Mouse (Mus musculus) T-helper 2 cell (primary cell): ENCODE measurements at regions not wholly inside any gene's neighbourhood (a gene's known extent, or its start where the extent isn't known, plus 50 kb on each side); places are given as distances from the start of the nearest gene placed in this dataset.

ENCODE experiments used
- in situ Hi-C: fragments of 300-600 bp; cut with MboI, MseI; formaldehyde crosslinking; loops from one replicate; pipeline ENCODE4 v1.15.1; 2025; ENCODE audit warnings: high pct_unique_total_duplicates

DNA sequence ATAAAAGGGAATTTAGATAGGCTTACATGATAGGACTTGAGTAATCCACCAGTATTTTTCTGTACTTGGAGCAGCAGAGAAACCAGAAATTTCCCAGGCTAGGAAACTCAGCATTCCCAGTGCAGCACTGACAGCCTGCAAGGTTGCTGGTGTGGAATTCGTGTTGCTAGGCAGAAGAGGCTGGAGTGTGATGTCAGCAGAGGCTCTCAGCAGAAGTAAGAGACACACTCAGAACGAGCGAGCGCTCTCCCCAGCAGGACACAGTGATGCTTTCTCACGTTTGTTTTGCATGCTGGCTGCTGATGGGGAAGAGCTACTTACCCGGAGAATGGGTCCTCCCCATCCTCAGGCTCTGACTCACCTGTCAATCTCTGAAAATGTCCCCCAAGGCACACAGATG is 104.7 kb downstream of the Dusp6 start:
- in situ Hi-C loops: no loop called here

DNA sequence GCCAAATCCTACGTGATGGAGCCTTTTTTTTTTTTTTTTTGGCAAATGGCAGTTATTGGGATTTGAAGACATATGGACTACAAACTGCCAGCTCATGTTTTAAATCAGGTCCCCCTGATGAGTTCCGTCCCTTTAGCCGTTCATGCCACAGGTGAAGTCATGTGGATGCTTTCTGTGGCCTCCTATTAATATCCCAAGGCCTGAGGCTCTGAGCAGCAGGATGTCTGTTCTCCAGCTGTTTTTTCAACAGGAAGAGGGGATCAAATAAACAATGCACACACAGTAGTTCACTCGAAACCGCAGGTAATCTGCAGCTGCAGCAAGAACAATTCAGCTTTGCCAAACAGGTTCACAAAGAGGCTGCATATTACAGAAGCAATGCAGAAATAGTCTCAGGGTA is 112.1 kb downstream of the Dusp6 start:
- in situ Hi-C loops: loop anchor here (25.0 kb wide), 1 partner anchor 188 kb away; no protein-coding TSS in a partner anchor

GRCm38 (mm10) chr10:99376430-99376829 is 113.4 kb downstream of the Dusp6 start:
- in situ Hi-C loops: loop anchor here (25.0 kb wide), 1 partner anchor 189 kb away; no protein-coding TSS in a partner anchor

GRCm38 (mm10) chr10:99377548-99377947 is 114.5 kb downstream of the Dusp6 start:
- in situ Hi-C loops: loop anchor here (25.0 kb wide), 1 partner anchor 190 kb away; no protein-coding TSS in a partner anchor

GRCm38 (mm10) chr10:99379156-99379555 is 116.1 kb downstream of the Dusp6 start:
- in situ Hi-C loops: loop anchor here (25.0 kb wide), 1 partner anchor 192 kb away; no protein-coding TSS in a partner anchor

GRCm38 (mm10) chr10:99380170-99380569 is 117.1 kb downstream of the Dusp6 start:
- in situ Hi-C loops: loop anchor here (10.0 to 25.0 kb wide), 2 partner anchors 105 to 193 kb away; no protein-coding TSS in a partner anchor

GRCm38 (mm10) chr10:99383028-99383427 is 120.0 kb downstream of the Dusp6 start:
- in situ Hi-C loops: loop anchor here (10.0 to 25.0 kb wide), 2 partner anchors 108 to 196 kb away; no protein-coding TSS in a partner anchor

- in situ Hi-C loops: loop anchor here (10.0 to 25.0 kb wide), 2 partner anchors 110 to 197 kb away; no protein-coding TSS in a partner anchor
Measured at GRCm38 (mm10) chr10:99384366-99384765, 121.3 kb downstream of the Dusp6 start.

DNA sequence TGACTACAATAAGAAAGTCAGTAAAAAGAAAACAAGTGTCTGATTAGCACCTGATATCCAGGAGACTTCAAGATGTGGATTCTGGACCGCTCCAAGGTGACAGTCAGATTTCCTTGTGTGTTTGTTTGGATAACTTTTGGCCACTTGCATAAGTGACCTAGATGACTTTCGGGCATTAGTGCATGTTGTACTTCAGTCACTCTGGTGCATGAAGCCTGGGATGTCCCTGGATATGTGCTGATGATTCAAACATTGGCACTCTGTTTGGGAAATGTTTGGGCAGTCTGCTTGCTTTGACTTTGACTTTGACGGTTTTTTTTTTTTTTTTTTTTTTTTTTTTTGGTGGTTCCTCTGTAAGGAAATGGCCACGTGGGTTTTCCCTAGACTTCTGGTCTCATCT is 121.8 kb downstream of the Dusp6 start:
- in situ Hi-C loops: loop anchor here (10.0 to 25.0 kb wide), 2 partner anchors 110 to 198 kb away; no protein-coding TSS in a partner anchor

- in situ Hi-C loops: loop anchor here (10.0 to 25.0 kb wide), 2 partner anchors 111 to 199 kb away; no protein-coding TSS in a partner anchor
Measured at GRCm38 (mm10) chr10:99385854-99386253, 122.8 kb downstream of the Dusp6 start.

GRCm38 (mm10) chr10:99388526-99388925 is 125.5 kb downstream of the Dusp6 start:
- in situ Hi-C loops: loop anchor here (10.0 to 25.0 kb wide), 2 partner anchors 114 to 201 kb away; no protein-coding TSS in a partner anchor

- in situ Hi-C loops: loop anchor here (10.0 to 25.0 kb wide), 2 partner anchors 114 to 202 kb away; no protein-coding TSS in a partner anchor
Measured at GRCm38 (mm10) chr10:99388986-99389385, 126.0 kb downstream of the Dusp6 start.

- in situ Hi-C loops: loop anchor here (25.0 kb wide), 1 partner anchor 203 kb away; no protein-coding TSS in a partner anchor
Measured at GRCm38 (mm10) chr10:99390609-99391183, 127.7 kb downstream of the Dusp6 start.

DNA sequence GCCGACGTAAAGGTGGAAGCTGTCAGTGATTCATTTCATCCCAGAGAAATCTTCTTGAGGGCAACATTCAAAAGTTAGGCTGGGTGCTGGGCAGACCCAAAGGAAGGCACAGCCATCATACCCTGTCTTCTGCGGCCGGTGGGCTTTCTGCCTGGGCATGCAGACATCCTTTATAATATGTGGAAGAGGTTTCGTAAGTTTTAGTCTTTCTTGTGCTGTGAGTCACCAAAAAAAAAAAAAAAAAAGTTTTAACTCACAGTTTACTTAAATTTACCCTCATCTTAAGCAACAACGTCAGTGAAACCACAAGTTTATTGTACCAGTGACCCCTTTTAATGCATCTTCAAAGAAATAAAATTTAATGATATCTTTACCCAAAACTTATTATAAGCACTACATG is 128.7 kb downstream of the Dusp6 start:
- in situ Hi-C loops: loop anchor here (25.0 kb wide), 1 partner anchor 204 kb away; no protein-coding TSS in a partner anchor

- in situ Hi-C loops: loop anchor here (25.0 kb wide), 1 partner anchor 206 kb away; no protein-coding TSS in a partner anchor
Measured at GRCm38 (mm10) chr10:99392979-99393378, 129.9 kb downstream of the Dusp6 start.

- in situ Hi-C loops: loop anchor here (25.0 kb wide), 1 partner anchor 206 kb away; no protein-coding TSS in a partner anchor
Measured at GRCm38 (mm10) chr10:99393523-99393922, 130.5 kb downstream of the Dusp6 start.

- in situ Hi-C loops: loop anchor here (25.0 kb wide), 1 partner anchor 208 kb away; no protein-coding TSS in a partner anchor
Measured at GRCm38 (mm10) chr10:99395411-99395810, 132.4 kb downstream of the Dusp6 start.

DNA sequence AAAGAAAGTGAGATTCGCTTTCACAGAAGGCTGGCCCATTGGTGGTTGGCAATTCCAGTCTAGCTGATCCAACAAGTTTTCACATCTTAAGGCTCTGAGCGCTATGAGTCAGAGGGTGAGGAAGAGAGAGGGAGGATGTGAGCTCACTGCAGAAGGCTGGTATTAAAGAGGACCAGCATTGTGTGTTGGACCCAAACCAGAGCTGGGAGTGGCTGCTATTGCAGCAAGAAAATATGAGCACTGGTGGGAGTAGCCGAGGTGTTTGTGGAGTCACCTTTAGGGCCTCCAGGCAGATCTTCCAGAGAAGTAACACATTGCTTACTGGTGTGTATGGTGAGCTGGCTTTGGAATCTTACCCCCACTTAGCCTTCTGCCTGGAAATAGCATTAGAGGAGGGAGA is 133.6 kb downstream of the Dusp6 start:
- in situ Hi-C loops: loop anchor here (25.0 kb wide), 1 partner anchor 209 kb away; no protein-coding TSS in a partner anchor

DNA sequence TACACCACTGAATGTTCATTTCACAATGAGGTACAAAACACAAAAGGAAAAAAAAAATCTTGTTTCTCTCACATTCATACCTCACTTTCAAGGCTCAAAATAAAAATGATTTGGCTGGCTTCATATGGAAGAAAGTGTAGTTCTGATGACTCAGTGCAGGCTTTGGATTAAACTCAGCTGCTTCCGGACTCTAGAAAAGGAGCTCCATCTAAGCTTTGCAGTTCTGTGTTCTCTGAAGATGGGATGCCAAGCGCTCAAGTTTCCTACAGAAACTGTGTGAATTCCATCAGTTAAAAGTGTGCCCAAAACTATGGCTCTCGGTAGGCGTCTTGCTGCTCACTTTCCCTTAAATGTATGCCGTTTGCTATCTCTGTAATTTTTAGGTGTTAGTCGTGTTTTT is 137.0 kb downstream of the Dusp6 start:
- in situ Hi-C loops: no loop called here

GRCm38 (mm10) chr10:99406764-99407163 is 143.7 kb downstream of the Dusp6 start:
- in situ Hi-C loops: no loop called here

GRCm38 (mm10) chr10:99408786-99409185 is 145.8 kb downstream of the Dusp6 start:
- in situ Hi-C loops: no loop called here

DNA sequence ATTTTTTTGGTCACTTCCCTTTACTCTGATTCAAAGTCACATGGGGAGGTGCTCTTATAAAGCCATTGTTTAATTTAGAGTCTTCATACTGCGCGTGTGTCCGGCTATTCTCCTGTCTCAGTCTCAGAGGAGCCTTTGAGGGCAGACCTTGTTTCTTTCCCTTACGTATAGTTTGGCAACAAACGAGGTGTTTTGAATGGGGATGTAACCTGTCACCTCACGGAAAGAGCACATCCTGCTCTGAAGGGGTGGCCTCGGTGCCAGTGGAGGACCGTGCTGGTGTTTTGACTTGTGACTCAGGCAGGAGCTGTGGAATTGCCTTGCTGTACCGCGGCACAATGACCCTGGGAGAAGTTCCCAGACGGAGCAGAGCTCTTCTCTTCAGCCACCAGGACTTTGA is 146.7 kb downstream of the Dusp6 start:
- in situ Hi-C loops: no loop called here

DNA sequence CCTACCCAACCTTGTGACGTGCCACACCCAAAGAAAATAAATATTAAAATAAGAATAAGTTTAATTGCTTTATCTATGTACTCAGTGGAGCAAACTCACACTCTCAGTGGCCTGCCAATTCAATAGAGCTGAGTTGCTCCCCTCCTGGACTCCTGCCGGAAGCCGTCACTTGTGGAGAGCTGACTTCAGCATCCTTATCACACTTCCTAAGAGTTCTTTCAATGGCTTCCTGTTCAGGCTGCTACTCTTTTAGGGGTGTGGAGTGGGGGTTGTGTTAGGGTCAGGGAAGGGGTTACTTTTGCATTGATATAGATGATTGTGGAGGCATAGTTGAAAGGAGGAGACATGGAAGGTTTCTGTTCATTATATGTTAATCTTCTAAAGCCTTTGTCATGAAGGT is 147.7 kb downstream of the Dusp6 start:
- in situ Hi-C loops: no loop called here
